Mouse (Mus musculus) olfactory bulb, adult 2 months (tissue): ENCODE results near the gene Gls.

Experiments
- CTCF ChIP-seq: fragments of 200-500 bp; IDR thresholded peaks from 2 replicates; pipeline ENCODE4 v1.5.1; 2012; ENCODE audit warnings: low read depth, mild to moderate bottlenecking, low read length, moderate library complexity; ENCODE audit not compliant: insufficient read depth
- POLR2A ChIP-seq: fragments of 200-500 bp; IDR thresholded peaks from 2 replicates; pipeline ENCODE4 v1.6.1; 2012; ENCODE audit warnings: mild to moderate bottlenecking, low read depth, low read length, moderate library complexity; ENCODE audit not compliant: insufficient read depth

- no peak for TF ChIP-seq CTCF
- no peak for TF ChIP-seq POLR2A
Observed at GRCm38 (mm10) chr1:52216766-52217165, 16.3 kb downstream of the Gls start.
